Mouse (Mus musculus) A20 (cell line): ENCODE measurements around the gene Slc34a3.

Experiments
- DNase-seq: peaks from one replicate; pipeline ENCODE4 v3.0.0-alpha.2; 2011; ENCODE audit warnings: low read depth, low spot score

Gene Slc34a3

DNA sequence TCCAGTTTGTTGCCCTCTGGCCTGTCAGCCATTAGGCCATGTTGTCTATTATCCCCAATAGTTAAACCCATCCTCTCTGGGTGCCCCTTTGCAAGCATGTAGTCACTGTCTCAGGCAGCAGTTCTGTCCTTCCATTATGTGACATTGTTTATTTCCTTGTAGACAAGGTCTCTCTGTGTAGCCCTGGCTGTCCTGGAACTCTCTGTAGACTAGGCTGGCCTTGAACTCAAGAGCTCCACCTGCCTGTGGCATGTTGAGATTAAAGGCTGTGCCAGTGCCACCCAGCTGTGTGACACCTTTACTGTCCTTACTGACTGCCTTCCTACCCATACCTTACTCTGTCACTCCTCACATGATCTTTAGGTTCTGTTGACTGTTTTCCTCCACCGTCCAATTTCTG is 18.2 kb upstream of the Slc34a3 start:
- DNase-seq, result peak; percentile 58

DNA sequence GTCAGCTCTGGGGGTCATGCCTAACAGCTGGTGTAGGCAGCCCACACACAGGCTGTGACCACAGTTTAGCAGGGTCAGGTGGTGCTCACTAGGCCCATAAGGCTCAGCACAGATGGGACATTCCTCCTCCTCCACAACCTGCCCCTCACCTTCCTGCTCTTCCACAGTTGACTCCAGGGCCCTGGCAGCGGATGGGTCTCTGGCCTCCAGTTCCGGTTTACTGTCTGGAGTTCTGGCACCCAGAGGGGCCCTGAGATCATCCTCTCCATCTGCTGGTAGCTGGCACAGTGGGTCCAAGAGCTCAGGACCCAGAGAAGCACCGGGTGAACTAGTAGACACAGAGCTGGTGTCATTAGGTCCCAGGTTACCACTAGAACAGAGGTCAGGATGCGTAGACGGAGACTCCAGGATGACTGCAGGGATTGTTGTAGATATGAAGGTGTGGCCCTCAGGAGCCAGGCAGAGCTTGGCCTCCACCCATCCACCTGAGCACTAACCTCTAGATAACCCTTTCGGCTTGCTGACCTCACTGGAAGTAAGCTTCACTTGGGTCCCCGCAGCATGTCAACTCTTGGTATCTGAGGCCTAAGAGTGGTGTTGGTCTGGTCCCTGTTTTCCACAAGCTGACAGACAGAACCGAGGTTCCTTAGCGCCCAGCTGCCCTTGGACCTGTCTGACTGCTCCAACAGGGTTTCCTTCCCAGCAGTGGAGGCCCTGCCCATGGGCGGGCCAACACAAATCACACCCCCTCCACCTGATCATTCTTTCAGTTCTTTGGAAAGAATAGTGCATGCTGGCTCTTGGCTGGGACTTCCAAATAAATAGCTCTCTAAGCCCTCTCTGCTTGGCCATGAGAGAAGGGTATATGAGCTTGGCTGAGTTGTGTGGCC is 12.3 kb upstream of the Slc34a3 start, which contains the start of gene AL732309.1:
TSS of gene AL732309.1 (minus strand) at position 681 of the 890 bp plus-strand sequence.
- DNase-seq, result no peak

DNA sequence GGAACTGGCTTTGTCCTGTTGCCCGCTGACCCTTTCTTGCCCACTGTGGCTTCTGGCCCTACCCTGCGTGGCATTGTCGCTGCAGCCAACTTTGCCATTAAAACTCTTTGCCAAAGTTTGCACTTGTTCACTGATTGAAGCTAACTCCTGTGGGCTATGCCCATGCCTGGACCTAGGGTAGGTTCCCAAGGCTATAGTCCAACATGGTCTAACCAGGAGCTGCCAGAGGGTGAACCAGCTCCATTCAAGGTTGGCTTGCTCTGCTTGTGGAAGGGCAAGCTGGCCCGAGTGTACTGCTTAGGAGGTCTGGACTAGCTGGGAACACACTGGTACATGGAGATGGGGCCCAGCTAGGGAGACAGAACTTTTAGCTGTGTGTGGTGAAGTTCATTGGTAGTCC is 10.0 kb upstream of the Slc34a3 start:
- no peak for DNase-seq

DNA sequence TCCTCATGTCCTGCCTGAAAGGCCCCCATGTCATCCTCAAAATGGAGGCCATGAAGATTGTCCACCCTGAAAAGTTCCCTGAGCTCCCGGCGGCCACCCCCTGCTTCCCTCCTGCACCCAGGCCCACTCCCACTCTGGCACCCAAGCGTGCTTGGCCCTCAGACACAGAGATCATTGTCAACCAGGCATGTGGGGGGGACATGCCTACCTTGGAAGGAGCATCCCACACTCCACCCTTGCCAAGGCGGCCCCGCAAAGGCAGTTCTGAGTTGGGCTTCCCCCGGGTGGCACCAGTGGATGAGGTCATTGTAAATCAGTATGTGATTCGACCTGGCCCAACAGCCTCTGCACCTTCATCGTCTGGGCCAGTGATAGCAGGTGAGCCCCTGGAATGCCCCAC is 9.2 kb upstream of the Slc34a3 start:
- DNase-seq, result no peak

DNA sequence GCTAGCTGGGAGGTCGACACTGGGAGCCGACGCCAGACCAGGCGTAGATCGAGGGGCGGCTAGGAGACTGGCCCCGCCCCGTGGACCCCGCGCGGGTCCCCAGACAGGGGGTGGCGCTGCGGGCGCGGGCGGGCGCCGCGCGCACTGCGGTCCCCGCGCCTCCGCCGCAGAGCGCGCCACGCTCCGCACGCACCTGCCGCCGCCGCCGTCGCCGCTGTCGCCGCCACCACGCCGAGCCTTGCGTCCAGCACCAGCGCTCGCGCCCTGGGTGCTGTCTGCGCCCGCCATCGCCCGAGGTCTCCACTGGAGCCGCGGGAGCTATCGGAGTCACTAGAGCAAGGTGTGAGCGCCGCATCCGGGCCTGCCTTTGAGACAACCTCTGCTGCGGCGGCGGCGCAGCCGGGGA is 7.9 kb upstream of the Slc34a3 start, which contains the start of the genes Rnf208 and Cysrt1:
TSS of gene Rnf208 (plus strand) at position 155 of the 406 bp plus-strand sequence.
TSS of gene Cysrt1 (minus strand) at position 352 of the 406 bp plus-strand sequence.
- peak; percentile 8 for DNase-seq

DNA sequence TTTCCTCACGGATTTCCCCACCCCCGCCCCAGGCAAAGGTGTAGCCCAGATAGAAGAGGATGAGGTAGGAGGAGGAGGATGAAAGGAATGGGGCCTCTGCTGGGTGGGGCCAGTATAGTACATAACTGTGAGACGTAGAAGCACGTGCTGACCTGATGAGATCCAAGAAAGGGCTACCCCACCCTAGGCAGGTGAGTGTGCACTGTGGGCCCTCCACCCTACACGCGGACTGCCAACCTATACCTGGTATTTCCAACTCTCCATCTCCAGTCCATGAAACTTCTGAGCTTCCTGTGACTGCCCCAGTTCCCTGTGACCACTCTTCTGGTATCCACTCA is 7.2 kb upstream of the Slc34a3 start:
- DNase-seq, result no peak

DNA sequence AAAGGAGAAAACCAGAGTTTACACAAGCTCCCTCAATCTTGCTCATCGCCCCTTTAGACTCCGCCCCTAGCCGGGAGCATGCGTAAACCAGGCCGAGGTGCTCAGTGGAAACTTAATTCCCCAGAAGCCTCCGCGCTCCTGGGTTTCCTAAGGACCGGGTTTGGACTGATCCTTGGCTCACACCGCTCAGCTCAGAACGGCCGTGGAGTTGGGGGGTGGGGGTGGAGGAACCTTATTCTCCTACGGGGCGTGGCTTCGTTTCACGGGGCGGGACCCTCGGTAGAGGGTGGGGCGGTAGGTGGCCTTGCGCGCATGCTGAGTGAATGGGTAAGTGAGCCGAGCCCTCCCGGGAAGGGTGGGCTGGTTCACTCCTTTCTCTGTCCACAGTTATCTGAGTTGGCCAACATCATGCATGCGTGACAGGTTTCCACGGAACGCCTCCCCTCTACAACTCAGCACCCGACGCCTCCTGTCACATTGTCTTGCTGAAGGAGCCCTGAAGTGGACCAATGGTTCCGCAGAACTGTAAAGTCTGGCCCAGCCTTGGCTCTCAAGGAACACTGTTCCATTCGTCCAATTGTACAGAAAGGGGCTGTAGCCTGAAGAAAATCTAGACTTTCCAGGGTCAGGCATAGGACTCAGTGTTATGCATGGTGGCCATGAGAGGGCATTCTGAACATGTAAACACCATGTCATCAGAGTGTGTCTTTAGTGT is 6.7 kb upstream of the Slc34a3 start:
- DNase-seq, result peak; percentile 84

DNA sequence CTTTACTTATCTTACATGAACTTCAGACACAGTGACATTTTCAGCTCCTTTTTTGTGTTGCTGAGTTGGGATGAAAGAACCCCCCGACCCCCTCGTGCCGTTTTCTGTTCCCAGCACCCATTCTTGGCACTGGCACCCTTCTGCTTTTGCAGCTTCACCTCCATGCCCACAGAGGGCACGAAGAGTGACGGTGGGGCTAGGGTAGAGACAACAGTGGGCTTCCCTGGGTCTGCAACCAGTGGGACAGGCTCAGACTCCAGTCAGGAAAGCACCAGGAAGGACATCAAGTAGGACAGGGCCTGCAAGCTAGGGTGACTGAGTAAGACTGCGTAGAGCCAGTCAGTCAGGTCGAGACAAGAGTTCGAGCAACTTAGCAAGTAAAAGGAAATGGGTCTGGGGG is 6.1 kb upstream of the Slc34a3 start:
- no peak for DNase-seq

DNA sequence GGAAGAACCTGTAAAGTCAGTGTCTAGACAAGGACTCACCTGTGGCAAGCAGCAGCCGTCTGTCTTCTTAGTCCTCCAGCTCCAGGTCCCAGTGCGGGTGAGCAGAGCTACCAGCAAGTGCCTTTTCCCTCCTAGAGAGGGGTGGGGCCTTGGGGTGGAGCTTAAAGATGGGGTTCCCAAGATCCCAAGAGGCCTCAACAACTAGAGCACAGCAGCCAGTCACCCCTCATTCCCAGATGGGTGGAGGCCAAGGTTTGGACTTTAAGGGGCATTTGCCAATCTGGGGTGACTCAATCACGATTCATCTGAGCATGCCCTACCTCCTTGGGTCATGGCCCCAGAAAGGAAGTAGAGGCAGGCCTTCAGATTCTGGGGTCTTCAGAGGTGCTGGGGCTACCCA is 5.6 kb upstream of the Slc34a3 start:
- no peak for DNase-seq

DNA sequence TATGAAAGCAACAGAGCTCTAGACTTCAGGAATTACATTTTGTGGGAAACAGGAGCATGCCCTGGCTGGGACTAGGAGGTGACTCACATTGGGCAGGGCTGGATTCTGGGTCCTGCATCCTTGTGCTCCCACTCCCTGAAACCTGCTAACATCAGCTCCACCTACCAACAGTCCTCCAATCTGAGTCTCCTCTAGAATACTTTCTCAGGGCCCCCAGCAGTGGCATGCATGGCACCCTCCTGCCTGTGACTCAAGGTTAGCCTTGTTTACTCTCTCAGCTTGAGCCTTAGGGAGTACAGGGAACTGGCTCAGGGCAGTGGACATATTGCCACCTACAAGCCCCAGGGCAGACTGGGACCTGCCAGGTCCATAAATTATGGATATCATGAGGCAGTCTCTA is 3.9 kb upstream of the Slc34a3 start:
- no peak for DNase-seq

DNA sequence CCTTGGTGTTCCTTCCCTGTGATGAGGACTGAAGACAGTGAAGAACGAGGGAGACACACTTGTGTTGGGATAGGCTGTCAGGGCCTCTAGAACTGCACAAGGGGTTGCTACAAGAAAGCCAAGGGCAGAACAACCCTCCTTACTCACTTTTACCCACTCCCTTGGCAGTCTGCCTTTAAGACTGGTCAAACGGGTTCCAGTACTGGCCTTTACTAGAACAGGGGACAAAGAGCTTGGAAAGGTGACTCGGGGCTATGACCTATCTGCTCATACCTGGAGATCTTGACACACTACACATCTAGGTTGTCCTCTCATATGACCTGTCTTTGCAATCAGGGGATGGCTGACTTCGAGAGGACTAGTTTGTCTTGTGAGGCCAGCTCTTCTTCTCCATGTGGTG is 3.4 kb upstream of the Slc34a3 start:
- no peak for DNase-seq

DNA sequence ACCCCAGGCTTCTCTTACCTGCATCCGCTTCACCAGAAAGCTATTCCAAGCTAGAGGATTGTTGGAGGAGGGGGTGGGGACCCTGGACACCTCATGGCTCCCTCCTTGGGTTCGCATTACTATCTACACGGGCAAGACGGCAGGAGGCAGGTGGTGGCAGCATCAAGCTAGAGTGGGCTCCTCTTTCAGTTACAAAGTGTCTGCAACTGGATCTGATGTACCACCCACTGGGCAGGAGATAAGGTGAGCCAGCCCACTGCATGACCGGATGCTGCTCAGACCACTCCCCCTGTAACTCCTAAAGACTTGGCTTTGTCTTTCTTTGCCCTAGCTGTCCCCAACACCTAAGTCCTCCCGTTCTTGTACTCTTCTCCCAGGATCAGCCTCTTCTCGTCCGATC is 2.5 kb upstream of the Slc34a3 start, which contains the start of gene Rnf224:
TSS of gene Rnf224 (minus strand) at position 174 of the 400 bp plus-strand sequence.
- DNase-seq, result no peak

DNA sequence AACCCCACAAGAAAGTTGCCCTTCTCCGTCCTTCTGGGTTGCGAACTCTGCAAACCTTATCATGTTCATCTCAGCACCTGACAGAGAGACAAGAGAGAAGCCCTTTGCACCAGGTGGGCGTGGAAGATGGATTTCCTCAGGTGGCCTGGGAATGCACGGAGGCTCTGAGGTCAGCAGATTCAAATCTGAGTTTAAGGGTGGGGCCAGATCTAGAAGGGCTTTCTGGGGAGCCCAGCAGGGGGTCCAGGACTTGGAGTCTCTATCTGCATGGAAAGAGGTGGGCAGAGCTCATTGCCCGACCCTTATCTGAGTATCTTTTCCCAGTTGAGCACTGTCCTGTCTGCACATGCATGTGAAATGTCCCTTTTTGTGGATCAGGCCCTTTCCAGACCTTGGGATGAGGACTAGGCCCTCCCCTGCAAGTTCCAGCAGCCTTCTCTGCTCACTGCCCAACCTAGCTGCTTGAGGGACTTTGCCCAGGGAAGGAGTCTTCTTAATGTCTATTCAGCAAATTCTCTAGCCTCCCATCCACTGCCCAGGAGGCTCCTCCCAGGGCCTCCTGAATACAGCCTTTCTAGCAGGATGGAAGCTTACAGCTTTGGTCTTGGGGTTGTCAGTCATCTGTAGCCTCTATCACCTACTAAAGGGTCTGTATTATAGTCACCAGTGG is 522 bp upstream of the Slc34a3 start:
- DNase-seq, result no peak

DNA sequence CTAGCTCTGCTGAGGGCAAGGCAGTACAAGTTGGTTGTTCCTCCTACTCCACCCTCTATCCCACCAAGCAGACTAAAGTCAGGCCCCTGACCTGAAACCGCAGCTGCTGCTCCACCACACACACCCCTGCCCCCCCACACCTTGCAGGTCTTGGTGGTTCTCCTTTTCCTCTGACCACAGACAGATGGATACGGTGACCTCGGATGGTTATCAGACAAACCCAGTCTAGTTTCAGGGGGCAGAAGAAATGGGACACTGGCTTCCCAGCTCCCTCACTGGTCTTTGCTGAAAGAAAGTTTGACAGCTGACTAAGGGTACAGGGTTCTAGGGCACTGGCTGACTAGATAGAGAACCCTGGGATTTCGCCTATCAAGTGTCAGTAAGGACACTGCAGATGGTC is 743 bp downstream of the Slc34a3 start:
- no peak for DNase-seq

DNA sequence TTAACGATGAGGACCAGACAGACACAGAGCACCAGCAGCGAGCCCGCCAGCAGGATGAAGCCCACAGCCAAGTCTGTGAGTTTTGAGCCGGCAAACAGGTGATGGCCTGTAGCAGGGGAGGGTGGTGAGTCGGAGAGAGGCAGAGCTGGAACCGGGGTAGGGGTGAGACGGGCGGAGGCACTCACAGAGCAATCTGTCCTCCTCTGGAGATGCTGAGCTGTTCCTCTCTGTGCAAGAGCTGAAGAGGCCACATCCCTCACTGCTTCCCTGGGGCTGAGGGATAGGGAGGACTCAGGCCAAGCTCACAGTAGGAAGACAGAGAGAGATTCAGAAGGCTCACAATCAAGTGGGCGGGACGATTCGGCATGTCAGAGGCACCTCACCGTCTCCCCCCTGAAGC is 3.1 kb downstream of the Slc34a3 start:
- DNase-seq, result no peak

DNA sequence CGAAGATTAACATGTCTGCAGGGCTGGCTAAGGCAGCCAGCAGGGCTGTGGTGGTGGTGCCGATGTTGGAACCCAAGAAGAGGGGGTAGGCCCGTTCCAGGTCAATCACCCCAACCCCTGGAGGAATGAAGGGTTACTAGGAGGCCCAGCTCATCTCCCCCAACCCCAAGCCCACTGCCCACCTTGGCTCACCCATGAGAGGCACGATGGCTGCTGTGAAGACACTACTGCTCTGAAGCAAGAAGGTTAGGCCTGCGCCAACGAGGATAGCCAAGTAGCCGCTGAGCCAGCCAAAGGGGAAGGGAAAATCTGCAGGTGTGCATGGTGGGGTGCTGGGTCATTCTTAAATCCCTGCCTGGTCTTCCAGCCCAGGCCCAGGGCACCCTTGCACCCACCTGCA is 3.6 kb downstream of the Slc34a3 start:
- no peak for DNase-seq

DNA sequence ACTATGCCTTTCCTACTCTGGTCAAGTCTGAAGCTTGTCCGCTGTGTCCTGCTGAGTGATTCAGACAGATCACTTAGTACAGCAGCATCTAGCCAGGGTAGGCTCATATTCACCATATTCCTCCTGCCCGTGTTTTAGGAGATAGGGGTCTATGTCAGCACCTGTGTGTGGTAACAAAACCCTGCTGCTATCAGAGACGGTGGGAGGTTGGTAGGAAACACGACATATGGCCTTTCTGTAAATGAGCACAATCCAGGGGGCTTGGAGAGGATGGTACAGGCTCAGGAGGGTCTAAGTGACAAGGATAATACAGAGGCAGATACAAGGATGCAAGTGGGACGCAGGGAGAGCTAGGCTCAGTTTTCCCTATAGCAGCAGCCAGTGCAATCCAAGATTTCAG is 4.6 kb downstream of the Slc34a3 start:
- no peak for DNase-seq

DNA sequence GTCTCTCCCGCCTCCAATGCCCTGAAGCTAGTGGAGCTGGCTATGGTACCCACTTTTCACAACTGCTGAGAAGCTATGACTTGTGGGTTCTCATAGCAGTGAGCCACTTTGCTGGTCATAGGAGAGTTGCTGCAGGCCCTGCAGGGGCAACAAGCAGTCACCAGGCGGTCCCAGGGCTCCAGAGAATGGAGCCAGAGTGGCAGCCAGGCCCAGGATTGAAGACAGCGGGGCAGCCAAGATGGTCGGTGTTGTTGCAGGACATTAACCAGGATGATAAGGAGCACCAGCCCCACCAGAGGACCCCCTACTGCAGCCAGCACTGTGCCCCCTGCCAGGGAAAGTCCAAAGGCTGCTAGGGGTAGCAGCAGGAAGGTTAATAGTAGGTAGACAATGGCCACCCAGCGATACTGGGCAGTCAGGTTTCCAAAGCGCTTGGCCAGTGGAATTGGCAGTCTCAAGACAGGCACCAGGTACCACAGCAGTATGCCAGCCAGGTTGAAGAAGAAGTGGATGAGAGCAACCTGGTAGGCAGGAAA is 5.1 kb downstream of the Slc34a3 start:
- no peak for DNase-seq

DNA sequence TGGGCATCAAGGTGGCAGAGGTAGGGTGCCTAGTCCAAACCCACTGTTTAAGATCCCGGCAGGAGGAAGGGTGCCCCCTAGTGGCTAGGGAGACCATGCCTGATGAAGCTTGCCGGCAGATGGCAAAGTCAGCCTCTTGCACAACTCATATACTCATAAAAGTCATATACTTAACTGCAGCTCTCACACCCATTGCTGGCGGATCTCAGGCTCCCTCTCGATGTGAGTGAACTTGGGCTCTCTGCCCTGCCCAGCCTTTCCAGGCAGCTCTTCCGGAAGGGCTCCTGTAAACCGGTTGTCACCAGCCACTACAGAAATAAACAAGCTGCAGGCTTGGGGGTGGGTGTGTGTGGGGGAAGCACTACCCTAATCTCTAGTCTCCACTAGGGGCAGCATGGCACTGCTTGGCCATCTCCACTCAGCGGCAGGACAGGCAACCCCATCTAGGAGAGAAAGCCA is 5.7 kb downstream of the Slc34a3 start:
- peak; percentile 94 for DNase-seq

DNA sequence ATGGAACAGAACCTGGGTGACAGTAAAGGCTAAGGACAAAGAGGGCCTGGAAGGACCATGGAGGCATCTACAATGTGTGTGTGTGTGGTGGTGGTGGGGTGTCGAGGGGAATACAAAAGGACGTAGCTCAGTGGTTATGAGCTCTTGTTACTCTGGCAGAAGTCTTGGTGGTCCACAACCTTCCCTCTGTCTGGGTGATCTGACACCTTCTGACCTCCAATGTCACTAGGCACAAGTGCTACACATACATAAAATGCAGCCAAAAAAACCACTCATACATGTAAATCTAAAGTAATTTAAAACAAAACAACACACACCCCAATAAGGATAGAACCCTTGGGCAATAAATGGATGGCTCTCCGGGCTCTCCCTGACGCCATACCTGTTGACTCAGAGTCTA is 6.8 kb downstream of the Slc34a3 start:
- DNase-seq, result no peak

DNA sequence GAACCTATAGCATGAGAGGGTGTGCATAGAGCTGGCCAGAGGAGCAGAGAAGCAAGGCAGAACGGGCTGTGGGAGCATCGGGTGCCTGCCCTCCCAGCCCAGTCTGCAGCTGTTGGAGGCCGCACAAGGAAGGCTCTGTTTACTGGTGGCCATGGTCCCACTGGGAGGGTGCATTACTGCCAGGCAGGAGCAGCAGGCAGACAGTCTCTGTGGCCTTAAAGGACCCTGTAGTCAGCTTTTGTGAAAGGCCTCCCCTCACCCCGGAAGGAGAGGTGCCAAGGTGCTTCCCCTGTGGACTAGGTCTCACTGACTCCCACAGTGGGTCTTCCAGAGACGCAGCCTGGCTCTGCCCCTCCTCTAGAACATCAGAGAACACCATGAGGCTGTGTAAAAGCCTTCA is 7.3 kb downstream of the Slc34a3 start:
- no peak for DNase-seq

DNA sequence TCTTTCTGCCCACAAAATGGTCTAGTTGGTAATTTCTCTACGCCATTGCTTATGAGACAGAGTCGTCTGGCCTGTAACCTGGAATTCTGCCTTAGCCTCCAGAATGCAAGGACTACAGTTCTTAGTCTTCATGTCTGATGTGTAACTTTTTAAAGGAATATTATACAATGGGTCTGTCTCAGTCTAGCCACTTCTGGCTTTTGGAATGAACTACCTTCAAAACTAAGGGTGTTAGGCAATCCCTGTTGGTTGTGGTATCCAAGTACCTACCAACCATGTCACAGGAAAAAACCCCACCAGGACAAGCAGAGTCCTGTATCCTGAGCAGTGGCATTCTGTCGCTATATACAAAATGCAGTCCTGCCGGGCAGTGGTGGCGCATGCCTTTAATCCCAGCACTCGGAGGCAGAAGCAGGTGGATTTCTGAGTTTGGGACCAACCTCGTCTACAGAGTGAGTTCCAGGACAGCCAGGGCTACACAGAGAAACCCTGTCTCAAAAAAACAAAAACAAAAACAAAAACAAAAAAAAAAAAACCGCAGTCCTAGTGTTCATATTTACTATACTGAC is 8.3 kb downstream of the Slc34a3 start:
- no peak for DNase-seq
